Mouse (Mus musculus) limb, embryonic 12.5 days (tissue): ENCODE data around the gene Il10rb. TPM values are rescaled to one million over a fixed set of nuclear protein-coding genes. Genes with fewer than 3 reads are reported as not detected.

Source experiments
- ATAC-seq: fragments of 200-750 bp; cut with Nextera tagmentation; 2 replicates; pipeline ENCODE4 v1.8.0; 2017; ENCODE audit warnings: low read depth, moderate TSS enrichment; ENCODE audit not compliant: insufficient number of reproducible peaks, insufficient read depth, low FRiP score, low TSS enrichment
- H3K27ac ChIP-seq: fragments of 300-500 bp; sonication (generic); 2 replicates; pipeline ENCODE4 v1.5.1; 2016; ENCODE audit warnings: mild to moderate bottlenecking, moderate library complexity
- H3K27me3 ChIP-seq: fragments of 300-500 bp; sonication (generic); 2 replicates; pipeline ENCODE4 v1.6.1; 2016; ENCODE audit warnings: mild to moderate bottlenecking, moderate library complexity
- H3K36me3 ChIP-seq: fragments of 300-500 bp; sonication (generic); 2 replicates; pipeline ENCODE4 v1.6.1; 2016; ENCODE audit warnings: mild to moderate bottlenecking, moderate library complexity
- H3K4me1 ChIP-seq: fragments of 300-500 bp; sonication (generic); replicated peaks from 2 replicates; pipeline ENCODE4 v1.6.1; 2016
- H3K4me2 ChIP-seq: fragments of 300-500 bp; sonication (generic); 2 replicates; pipeline ENCODE4 v1.6.1; 2016; ENCODE audit warnings: mild to moderate bottlenecking, moderate library complexity
- H3K4me3 ChIP-seq: fragments of 300-500 bp; sonication (generic); replicated peaks from 2 replicates; pipeline ENCODE4 v1.5.1; 2016; ENCODE audit warnings: mild to moderate bottlenecking
- H3K9ac ChIP-seq: fragments of 300-500 bp; sonication (generic); replicated peaks from 2 replicates; pipeline ENCODE4 v1.6.1; 2016; ENCODE audit warnings: mild to moderate bottlenecking, moderate library complexity
- H3K9me3 ChIP-seq: fragments of 300-500 bp; sonication (generic); 2 replicates; pipeline ENCODE4 v1.6.1; 2016; ENCODE audit warnings: mild to moderate bottlenecking, moderate library complexity
- WGBS: fragments of 180-500 bp; shearing (Covaris S2); methylation state at CpG from one replicate; pipeline ENCODE4 v1.1.7; 2016; 5-methylcytosine and 5-hydroxymethylcytosine counted together
- polyA plus RNA-seq: library from polyadenylated mRNA; unstranded; fragments of >200 nt; fragmentation: Nextera tagmentation; extraction: Ambion mirVana; gene quantifications from 2 replicates; pipeline ENCODE4 v1.2.1, GENCODE M21; 2016

Il10rb gene
- polyA plus RNA-seq, 1 experiment from 2014 or later, result 8.0 TPM

- H3K9ac ChIP-seq, result peak overlapping the region; percentile 60
- peaks cover 25% of the 10 kb centered on the region for H3K4me1 ChIP-seq
- H3K36me3 ChIP-seq, result no peaks in the 10 kb centered on the region
- no peaks in the 10 kb centered on the region for H3K27me3 ChIP-seq
- peak overlapping the region; percentile 91 for H3K4me2 ChIP-seq
- H3K4me3 ChIP-seq, result peak overlapping the region; percentile 59
- no peaks in the 10 kb centered on the region for H3K9me3 ChIP-seq
- WGBS, result 55% methylated on average over 13 of the region's 13 CpGs
- ATAC-seq, result no peak
- no peak overlapping the region for H3K27ac ChIP-seq
Observed at GRCm38 (mm10) chr16:91465505-91466240, 59.7 kb downstream of the Il10rb start.

GRCm38 (mm10) chr16:91466566-91466965 is 60.6 kb downstream of the Il10rb start:
- no peak overlapping the region for H3K27ac ChIP-seq
- H3K27me3 ChIP-seq, result no peaks in the 10 kb centered on the region
- H3K4me1 ChIP-seq, result peaks cover 25% of the 10 kb centered on the region
- H3K9ac ChIP-seq, result no peak overlapping the region
- WGBS, result 50% methylated on average over 6 of the region's 6 CpGs
- ATAC-seq, result no peak
- no peaks in the 10 kb centered on the region for H3K36me3 ChIP-seq
- H3K4me3 ChIP-seq, result no peak overlapping the region
- peak overlapping the region; percentile 91; the same call in 1 of the 2 replicates for H3K4me2 ChIP-seq
- H3K9me3 ChIP-seq, result no peaks in the 10 kb centered on the region

DNA sequence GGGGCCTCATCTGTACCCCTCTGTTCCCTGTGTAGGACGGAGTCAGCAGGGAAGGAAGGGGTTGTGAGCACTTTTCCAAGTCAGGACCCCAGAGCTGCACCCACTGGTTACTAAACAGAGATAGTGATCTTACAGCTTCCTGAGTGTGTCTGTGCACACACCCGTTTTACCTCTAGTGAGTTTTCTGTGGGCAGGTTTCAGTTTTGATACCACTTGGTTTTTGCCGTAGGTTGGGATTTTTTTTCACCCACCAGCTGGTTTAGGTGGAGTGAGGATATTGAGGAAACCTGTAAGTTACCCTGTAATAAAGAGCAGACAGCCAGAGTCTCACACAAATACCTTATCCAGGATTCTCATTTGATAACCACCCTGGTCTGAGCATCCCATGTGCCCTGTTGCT is 64.5 kb downstream of the Il10rb start:
- WGBS, result 80% methylated on average over 3 of the region's 3 CpGs

DNA sequence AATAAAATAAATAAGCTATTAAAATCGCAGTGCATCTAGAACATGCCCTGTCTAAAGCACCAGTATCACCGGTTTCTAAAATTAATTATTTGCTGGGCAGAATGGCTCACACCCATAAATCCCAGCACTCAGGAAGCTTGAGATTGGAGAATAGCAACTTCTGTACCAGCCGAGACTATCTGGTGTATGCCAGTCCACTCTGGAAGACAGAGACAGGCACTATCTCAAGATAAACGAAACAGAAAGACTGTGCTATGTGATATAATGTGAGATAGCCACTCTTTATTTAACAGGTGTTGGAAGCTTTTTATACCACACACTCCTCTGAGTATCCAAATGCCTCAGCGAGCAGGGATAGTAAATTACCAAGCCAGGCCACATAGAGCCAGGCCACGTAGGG is 65.5 kb downstream of the Il10rb start:
- no peaks in the 10 kb centered on the region for H3K36me3 ChIP-seq
- H3K4me2 ChIP-seq, result no peak overlapping the region
- H3K27ac ChIP-seq, result no peak overlapping the region
- no peak for ATAC-seq
- WGBS, result 83% methylated on average over 6 of the region's 6 CpGs
- no peak overlapping the region for H3K9ac ChIP-seq
- peaks cover 4% of the 10 kb centered on the region for H3K4me1 ChIP-seq
- H3K9me3 ChIP-seq, result no peaks in the 10 kb centered on the region
- no peak overlapping the region for H3K4me3 ChIP-seq
- no peaks in the 10 kb centered on the region for H3K27me3 ChIP-seq

More for the DNA sequence above, 64.5 kb downstream of the Il10rb start:
- H3K4me3 ChIP-seq, result no peak overlapping the region
- peaks cover 14% of the 10 kb centered on the region for H3K4me1 ChIP-seq
- H3K36me3 ChIP-seq, result no peaks in the 10 kb centered on the region
- H3K9ac ChIP-seq, result no peak overlapping the region
- H3K27ac ChIP-seq, result no peak overlapping the region
- no peak overlapping the region for H3K4me2 ChIP-seq
- no peak for ATAC-seq
- no peaks in the 10 kb centered on the region for H3K27me3 ChIP-seq
- no peaks in the 10 kb centered on the region for H3K9me3 ChIP-seq

Other genes with a start within 250 kb of the Il10rb start
- gene Olig2, start 180.7 kb upstream of the Il10rb start, polyA plus RNA-seq, result 0.13 TPM in 1 of 2 replicates, not detected in the other
- 0.09 TPM in 1 of 2 replicates, not detected in the other for gene Olig1, start 136.4 kb upstream of the Il10rb start, polyA plus RNA-seq
- gene Ifnar2, start 33.4 kb upstream of the Il10rb start, polyA plus RNA-seq, result 41.0 and 43.6 TPM in 2 replicates
- gene Gm21970, start 14.4 kb upstream of the Il10rb start, polyA plus RNA-seq, result not detected in 2 replicates
- gene Ifnar1, start 79.1 kb downstream of the Il10rb start, polyA plus RNA-seq, result 62.3 and 65.1 TPM in 2 replicates
- gene Ifngr2, start 140.9 kb downstream of the Il10rb start, polyA plus RNA-seq, result 44.2 and 45.8 TPM in 2 replicates
- gene Tmem50b, start 191.6 kb downstream of the Il10rb start, polyA plus RNA-seq, result 26.1 and 28.6 TPM in 2 replicates
- gene Dnajc28, start 212.9 kb downstream of the Il10rb start, polyA plus RNA-seq, result 4.2 and 4.9 TPM in 2 replicates
- 126 and 133 TPM in 2 replicates for gene Gart, start 240.8 kb downstream of the Il10rb start, polyA plus RNA-seq
- 152 and 156 TPM in 2 replicates for gene Son, start 241.3 kb downstream of the Il10rb start, polyA plus RNA-seq